Mouse (Mus musculus) heart, postnatal 0 days (tissue): ENCODE measurements around the gene Hlcs. TPM values are rescaled to one million over a fixed set of nuclear protein-coding genes. Genes with fewer than 3 reads are reported as not detected.
A peak's percentile ranks its signal among the peaks of the same experiment; 100 is the strongest.

Source experiments
- ATAC-seq: fragments of 200-750 bp; cut with Nextera tagmentation; 2 replicates; pipeline ENCODE4 v1.8.0; 2017; ENCODE audit warnings: low read depth, moderate number of reproducible peaks, moderate library complexity; ENCODE audit not compliant: insufficient read depth
- DNase-seq: peaks from one replicate; pipeline ENCODE4 v3.0.0-alpha.2; 2016; ENCODE audit warnings: low spot score
- H3K27ac ChIP-seq: fragments of 300-500 bp; sonication (generic); 2 replicates; pipeline ENCODE4 v1.5.1; 2014; ENCODE audit warnings: low read depth, mild to moderate bottlenecking
- H3K27me3 ChIP-seq: fragments of 300-500 bp; sonication (generic); 2 replicates; pipeline ENCODE4 v1.6.1; 2014; ENCODE audit warnings: low read length, mixed read lengths; ENCODE audit not compliant: control insufficient read depth, insufficient read depth
- H3K36me3 ChIP-seq: fragments of 300-500 bp; sonication (generic); replicated peaks from 2 replicates; pipeline ENCODE4 v1.6.1; 2014; ENCODE audit warnings: low read length, mixed read lengths; ENCODE audit not compliant: control insufficient read depth, insufficient read depth
- H3K4me1 ChIP-seq: fragments of 300-500 bp; sonication (generic); 2 replicates; pipeline ENCODE4 v1.6.1; 2014; ENCODE audit warnings: antibody characterized with exemption; ENCODE audit not compliant: control insufficient read depth, insufficient read depth
- H3K4me2 ChIP-seq: fragments of 300-500 bp; sonication (generic); 2 replicates; pipeline ENCODE4 v1.6.1; 2014; ENCODE audit warnings: low read depth, mild to moderate bottlenecking, low read length, moderate library complexity
- H3K4me3 ChIP-seq: fragments of 300-500 bp; sonication (generic); 2 replicates; pipeline ENCODE4 v1.5.1; 2014; ENCODE audit warnings: low read depth, low read length
- H3K9ac ChIP-seq: fragments of 300-500 bp; sonication (generic); replicated peaks from 2 replicates; pipeline ENCODE4 v1.6.1; 2014; ENCODE audit warnings: low read depth, low read length, mixed read lengths
- H3K9me3 ChIP-seq: fragments of 300-500 bp; sonication (generic); replicated peaks from 2 replicates; pipeline ENCODE4 v1.6.1; 2016; ENCODE audit warnings: low read length; ENCODE audit not compliant: control insufficient read depth
- CTCF ChIP-seq: IDR thresholded peaks from 2 replicates; pipeline ENCODE4 v1.5.1; 2016; ENCODE audit warnings: antibody characterized with exemption, control low read depth, low read depth
- EP300 ChIP-seq: IDR thresholded peaks from 2 replicates; pipeline ENCODE4 v1.6.1; 2016; ENCODE audit warnings: antibody characterized with exemption, low read depth
- WGBS: fragments of 180-500 bp; shearing (Covaris S2); extraction: QIAGEN DNeasy Blood & Tissue Kit; methylation state at CpG from one replicate; pipeline ENCODE4 v1.1.7; 2014; 5-methylcytosine and 5-hydroxymethylcytosine counted together
- polyA plus RNA-seq: library from polyadenylated mRNA; unstranded; fragments of >200 nt; fragmentation: Nextera tagmentation; extraction: Ambion mirVana; gene quantifications from 2 replicates; pipeline ENCODE4 v1.2.1, GENCODE M21; 2015
- total RNA-seq: library from RNA; depleted of rRNA; stranded (reverse); fragments of >200 nt; gene quantifications from 2 replicates; pipeline ENCODE4 v1.2.3, GENCODE M21; 2014; ENCODE audit warnings: low replicate concordance

The Hlcs gene
- total and polyA plus RNA-seq, 2 experiments from 2014 or later: 4.6 to 5.6 TPM

DNA sequence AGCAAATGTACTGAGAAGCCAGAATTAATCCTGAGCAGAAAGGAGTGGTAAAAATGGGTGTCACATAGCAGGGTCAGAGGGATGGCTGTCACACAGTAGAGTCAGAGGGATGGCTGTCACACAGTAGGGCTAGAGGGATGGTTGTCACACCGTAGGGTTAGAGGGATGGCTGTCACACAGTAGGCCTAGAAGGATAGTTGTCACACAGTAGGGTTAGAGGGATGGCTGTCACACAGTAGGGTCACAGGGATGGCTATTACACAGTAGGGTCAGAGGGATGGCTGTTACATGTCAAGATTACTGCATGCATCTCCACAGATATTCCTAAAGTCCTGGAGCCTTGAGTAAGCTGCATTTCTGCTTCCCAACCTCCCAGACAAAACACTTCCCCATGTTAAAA is 195.0 kb downstream of the Hlcs start:
- peaks cover 28% of the 10 kb centered on the region for H3K27me3 ChIP-seq
- no peak overlapping the region for H3K4me3 ChIP-seq
- H3K36me3 ChIP-seq: no peaks in the 10 kb centered on the region
- no peak for DNase-seq
- H3K4me2 ChIP-seq: no peak overlapping the region
- H3K9ac ChIP-seq: no peak overlapping the region
- no peak for TF ChIP-seq CTCF
- no peak for TF ChIP-seq EP300
- H3K4me1 ChIP-seq: 0 out of 2 replicates have a peak, but pooled peaks cover 4% of the 10 kb centered on the region
- H3K27ac ChIP-seq: no peak overlapping the region
- no peak for ATAC-seq
- no peaks in the 10 kb centered on the region for H3K9me3 ChIP-seq
- 100% methylated on average over 1 of the region's 1 CpGs for WGBS

DNA sequence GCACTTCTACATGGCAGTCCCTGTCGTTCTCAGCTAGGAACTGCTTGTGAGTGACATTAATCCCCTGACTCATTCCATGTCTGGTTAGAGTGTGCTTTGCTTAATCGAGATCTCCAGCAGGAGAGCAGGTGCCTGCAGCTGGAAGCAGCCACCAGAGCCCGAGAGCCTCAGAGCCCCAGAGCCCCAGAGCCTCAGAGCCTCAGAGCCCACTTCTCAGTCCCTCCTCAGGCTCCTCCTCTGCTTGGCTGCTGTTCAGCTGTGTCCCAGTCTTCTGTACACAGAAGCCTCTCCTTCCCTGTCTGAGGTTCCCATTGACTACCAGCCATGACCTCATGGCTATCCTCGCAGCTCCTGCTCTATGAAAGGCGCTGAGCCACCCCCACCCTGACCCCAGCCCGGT is 196.0 kb downstream of the Hlcs start:
- no peak for ATAC-seq
- no peak overlapping the region for H3K9ac ChIP-seq
- peaks cover 24% of the 10 kb centered on the region for H3K27me3 ChIP-seq

DNA sequence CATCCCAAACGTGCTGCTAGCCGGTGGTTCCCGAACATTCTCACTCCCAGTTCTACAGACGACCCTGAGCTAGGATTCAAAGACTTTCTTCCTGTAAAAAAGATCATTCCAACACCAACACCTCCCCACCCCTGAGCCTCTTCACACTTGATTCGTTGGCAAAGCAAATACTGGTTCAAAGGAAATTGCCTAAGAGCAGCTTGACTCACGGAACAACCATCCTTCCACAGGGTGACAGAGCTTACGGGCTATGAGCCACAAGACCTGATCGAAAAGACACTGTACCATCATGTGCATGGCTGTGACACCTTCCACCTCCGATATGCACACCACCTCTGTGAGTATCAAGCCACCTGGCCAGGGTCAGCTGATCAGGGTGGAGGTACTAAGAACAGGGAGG is 198.7 kb downstream of the Hlcs start:
- Histone ChIP-seq H3K4me3 (no peak overlapping the region), H3K4me1 (no peaks in the 10 kb centered on the region), H3K27ac (no peak overlapping the region), H3K9ac (no peak overlapping the region), H3K27me3 (peaks cover 20% of the 10 kb centered on the region), H3K9me3 (no peaks in the 10 kb centered on the region), H3K36me3 (no peaks in the 10 kb centered on the region), H3K4me2 (no peak overlapping the region)
- DNase-seq (no peak), ATAC-seq (no peak)
- TF ChIP-seq CTCF: no peak
- TF ChIP-seq EP300: no peak
- 64% methylated on average over 9 of the region's 9 CpGs for WGBS

More for the DNA sequence above, 196.0 kb downstream of the Hlcs start:
- no peaks in the 10 kb centered on the region for H3K9me3 ChIP-seq
- 43% methylated on average over 6 of the region's 6 CpGs for WGBS
- H3K4me3 ChIP-seq: no peak overlapping the region
- H3K4me2 ChIP-seq: no peak overlapping the region
- no peaks in the 10 kb centered on the region for H3K4me1 ChIP-seq
- TF ChIP-seq EP300: no peak
- TF ChIP-seq CTCF: no peak
- no peak overlapping the region for H3K27ac ChIP-seq
- no peaks in the 10 kb centered on the region for H3K36me3 ChIP-seq
- DNase-seq: no peak

DNA sequence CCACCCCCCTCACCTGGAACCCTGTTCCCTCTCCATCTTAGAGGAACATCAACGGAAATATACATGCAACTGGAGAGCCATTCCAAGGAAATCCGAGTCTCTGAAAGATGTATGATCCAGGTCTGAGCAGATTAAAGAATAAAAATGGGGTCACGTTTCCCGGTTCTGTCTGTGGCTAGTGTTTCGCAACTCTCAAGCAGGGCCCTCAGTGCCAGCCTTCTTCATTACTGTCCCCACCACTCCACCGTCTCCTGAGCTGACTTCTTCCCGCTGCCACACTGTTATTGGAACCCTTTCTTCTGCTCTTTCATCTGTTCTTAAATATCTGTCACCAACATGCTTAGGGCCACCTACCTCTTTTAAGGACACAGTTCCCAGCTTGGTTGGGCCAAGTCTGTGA is 200.2 kb downstream of the Hlcs start:
- 77% methylated on average over 7 of the region's 7 CpGs for WGBS
- H3K36me3 ChIP-seq: no peaks in the 10 kb centered on the region
- peaks cover 17% of the 10 kb centered on the region for H3K27me3 ChIP-seq
- H3K4me1 ChIP-seq: no peaks in the 10 kb centered on the region
- TF ChIP-seq CTCF (no peak), EP300 (no peak)
- H3K4me2 ChIP-seq: no peak overlapping the region
- H3K9me3 ChIP-seq: no peaks in the 10 kb centered on the region
- no peak overlapping the region for H3K9ac ChIP-seq
- ATAC-seq (no peak), DNase-seq (no peak)
- H3K27ac ChIP-seq: no peak overlapping the region
- H3K4me3 ChIP-seq: no peak overlapping the region

DNA sequence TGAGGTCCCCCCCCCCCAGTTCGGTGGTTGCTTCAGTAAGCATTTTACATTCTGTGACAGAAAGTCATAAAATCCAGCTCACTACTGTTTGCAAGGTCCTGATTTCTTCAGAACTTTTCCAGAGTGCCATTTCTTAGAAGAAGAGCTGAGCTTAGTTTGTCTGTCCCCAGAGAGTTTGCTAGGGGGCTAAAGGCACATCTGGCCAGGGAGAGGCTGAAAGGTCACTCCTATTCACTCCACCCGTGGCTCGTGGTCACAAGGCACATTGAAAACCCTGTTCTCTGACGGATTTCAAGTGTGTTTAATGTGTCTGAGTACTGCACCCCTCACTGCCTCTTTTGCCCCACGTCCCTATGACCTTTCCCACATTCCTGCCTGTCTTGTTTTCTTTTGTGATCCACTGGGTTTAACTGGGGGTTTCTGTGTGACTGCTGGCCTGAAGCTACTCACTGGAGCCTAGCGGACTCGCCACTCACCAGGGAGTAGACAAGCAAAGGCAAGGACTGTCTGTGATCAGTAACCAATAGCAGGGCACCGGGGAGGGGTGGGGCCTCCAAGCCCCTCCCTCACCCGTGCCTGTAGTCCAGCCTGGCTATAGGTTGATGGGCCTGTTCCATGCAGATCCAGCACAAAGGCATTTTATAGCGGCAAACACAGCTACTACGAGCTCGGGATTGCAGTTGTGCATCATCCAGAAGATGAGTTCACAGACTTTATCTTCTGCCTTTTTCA is 215.5 kb downstream of the Hlcs start:
- Histone ChIP-seq H3K9me3 (no peaks in the 10 kb centered on the region), H3K36me3 (no peaks in the 10 kb centered on the region), H3K27me3 (peaks cover 85% of the 10 kb centered on the region), H3K9ac (no peak overlapping the region), H3K4me3 (no peak overlapping the region), H3K4me1 (no peaks in the 10 kb centered on the region), H3K27ac (no peak overlapping the region), H3K4me2 (no peak overlapping the region)
- no peak for TF ChIP-seq EP300
- no peak for TF ChIP-seq CTCF
- DNase-seq (no peak), ATAC-seq (peak; percentile 33; the same call in 1 of the 2 replicates)
- WGBS: 15% methylated on average over 12 of the region's 12 CpGs

DNA sequence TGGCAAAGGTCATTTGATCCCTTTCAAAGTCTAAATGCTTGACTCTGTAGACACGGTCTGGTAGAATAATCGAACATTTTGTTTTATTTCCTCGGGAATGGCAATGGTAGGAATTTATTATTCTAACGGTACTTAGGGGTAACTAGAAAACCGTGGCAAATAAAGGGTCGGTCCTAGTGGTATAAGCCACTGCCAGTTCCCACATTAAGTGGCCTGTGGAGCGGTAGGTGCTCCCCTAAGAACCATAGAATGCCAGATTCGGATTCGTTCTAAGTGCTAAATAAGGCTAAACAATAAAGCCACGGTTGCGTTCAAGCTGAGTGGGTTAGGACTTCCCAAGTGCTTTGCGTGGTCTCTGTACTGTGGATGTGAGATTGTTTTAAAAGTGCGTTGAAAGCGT is 216.9 kb downstream of the Hlcs start:
- Histone ChIP-seq H3K4me2 (no peak overlapping the region), H3K9me3 (no peaks in the 10 kb centered on the region), H3K36me3 (no peaks in the 10 kb centered on the region), H3K4me3 (no peak overlapping the region), H3K4me1 (no peaks in the 10 kb centered on the region), H3K27me3 (peaks cover 96% of the 10 kb centered on the region), H3K9ac (no peak overlapping the region), H3K27ac (no peak overlapping the region)
- 7% methylated on average over 14 of the region's 14 CpGs for WGBS
- no peak for DNase-seq
- TF ChIP-seq EP300: no peak
- TF ChIP-seq CTCF: no peak
- no peak for ATAC-seq
